Mouse (Mus musculus) forebrain, embryonic 13.5 days (tissue): Measurements from ENCODE around the gene Clba1. TPM values are rescaled to one million over a fixed set of nuclear protein-coding genes. Genes with fewer than 3 reads are reported as not detected.
"Not testable (repeated sequence)": the region's sequence is repeated elsewhere in the genome, so short reads cannot be mapped to it uniquely, and the experiment has no call there.

Experiments used
- ATAC-seq: fragments of 200-750 bp; cut with Nextera tagmentation; 2 replicates; pipeline ENCODE4 v1.8.0; 2017
- H3K27ac ChIP-seq: fragments of 300-500 bp; sonication (generic); 2 replicates; pipeline ENCODE4 v1.5.1; 2015; ENCODE audit warnings: inconsistent platforms, mild to moderate bottlenecking, moderate library complexity
- H3K27me3 ChIP-seq: fragments of 300-500 bp; sonication (generic); 2 replicates; pipeline ENCODE4 v1.6.1; 2015; ENCODE audit warnings: mild to moderate bottlenecking, inconsistent platforms
- H3K36me3 ChIP-seq: fragments of 300-500 bp; sonication (generic); 2 replicates; pipeline ENCODE4 v1.6.1; 2015; ENCODE audit warnings: mild to moderate bottlenecking, inconsistent platforms; ENCODE audit not compliant: poor library complexity, severe bottlenecking
- H3K4me1 ChIP-seq: fragments of 300-500 bp; sonication (generic); 2 replicates; pipeline ENCODE4 v1.6.1; 2015; ENCODE audit warnings: inconsistent platforms
- H3K4me2 ChIP-seq: fragments of 300-500 bp; sonication (generic); 2 replicates; pipeline ENCODE4 v1.6.1; 2015; ENCODE audit warnings: inconsistent platforms, mild to moderate bottlenecking, moderate library complexity
- H3K4me3 ChIP-seq: fragments of 300-500 bp; sonication (generic); 2 replicates; pipeline ENCODE4 v1.5.1; 2015; ENCODE audit warnings: mild to moderate bottlenecking, inconsistent platforms
- H3K9ac ChIP-seq: fragments of 300-500 bp; sonication (generic); 2 replicates; pipeline ENCODE4 v1.6.1; 2015; ENCODE audit warnings: mild to moderate bottlenecking, inconsistent platforms
- H3K9me3 ChIP-seq: fragments of 300-500 bp; sonication (generic); replicated peaks from 2 replicates; pipeline ENCODE4 v1.6.1; 2016; ENCODE audit warnings: inconsistent platforms
- WGBS: fragments of 180-500 bp; shearing (Covaris S2); methylation state at CpG from one replicate; pipeline ENCODE4 v1.1.7; 2015; 5-methylcytosine and 5-hydroxymethylcytosine counted together
- polyA plus RNA-seq: library from polyadenylated mRNA; unstranded; fragments of >200 nt; fragmentation: Nextera tagmentation; extraction: Ambion mirVana; gene quantifications from 2 replicates; pipeline ENCODE4 v1.2.1, GENCODE M21; 2015

The Clba1 gene
- polyA plus RNA-seq, 1 experiment from 2014 or later = 12.6 TPM

- not testable (repeated sequence) for ATAC-seq, H3K4me1 ChIP-seq, H3K27me3 ChIP-seq, H3K9ac ChIP-seq, H3K4me3 ChIP-seq, H3K9me3 ChIP-seq, H3K36me3 ChIP-seq, H3K4me2 ChIP-seq, H3K27ac ChIP-seq
- WGBS = 91% methylated on average over 2 of the region's 2 CpGs
These were observed 33.4 kb downstream of the Clba1 start for GRCm38 (mm10) chr12:112842128-112842527.

GRCm38 (mm10) chr12:112843803-112844202 lies 35.1 kb downstream of the Clba1 start:
- no peak overlapping the region for H3K4me3 ChIP-seq
- H3K4me1 ChIP-seq = no peaks in the 10 kb centered on the region
- no peak overlapping the region for H3K27ac ChIP-seq
- peak; percentile 77; the same call in 1 of the 2 replicates for ATAC-seq
- H3K27me3 ChIP-seq = peaks cover 3% of the 10 kb centered on the region; the same call in 1 of the 2 replicates
- H3K9ac ChIP-seq = no peak overlapping the region
- 17% methylated on average over 3 of the region's 3 CpGs for WGBS
- 0 out of 2 replicates have a peak, but pooled peaks cover 5% of the 10 kb centered on the region for H3K9me3 ChIP-seq
- H3K36me3 ChIP-seq = no peaks in the 10 kb centered on the region
- H3K4me2 ChIP-seq = no peak overlapping the region

GRCm38 (mm10) chr12:112847880-112848279 lies 39.1 kb downstream of the Clba1 start:
- Histone ChIP-seq H3K36me3 (no peaks in the 10 kb centered on the region), H3K27me3 (peaks cover 3% of the 10 kb centered on the region; the same call in 1 of the 2 replicates), H3K9me3 (no peaks in the 10 kb centered on the region), H3K4me1 (no peaks in the 10 kb centered on the region), H3K4me3 (no peak overlapping the region), H3K9ac (no peak overlapping the region), H3K4me2 (no peak overlapping the region), H3K27ac (no peak overlapping the region)
- no peak for ATAC-seq
- WGBS = 98% methylated on average over 2 of the region's 2 CpGs

- no peak for ATAC-seq
- WGBS = 92% methylated on average over 11 of the region's 11 CpGs
- no peaks in the 10 kb centered on the region for H3K9me3 ChIP-seq
- no peak overlapping the region for H3K4me2 ChIP-seq
- H3K27ac ChIP-seq = no peak overlapping the region
- no peak overlapping the region for H3K4me3 ChIP-seq
- no peaks in the 10 kb centered on the region for H3K4me1 ChIP-seq
- H3K27me3 ChIP-seq = peaks cover 2% of the 10 kb centered on the region; the same call in 1 of the 2 replicates
- no peak overlapping the region for H3K9ac ChIP-seq
- no peaks in the 10 kb centered on the region for H3K36me3 ChIP-seq
These were observed 40.7 kb downstream of the Clba1 start for GRCm38 (mm10) chr12:112849235-112850022.

GRCm38 (mm10) chr12:112850344-112850743 lies 41.6 kb downstream of the Clba1 start:
- H3K9me3 ChIP-seq = no peaks in the 10 kb centered on the region
- H3K36me3 ChIP-seq = no peaks in the 10 kb centered on the region
- ATAC-seq = no peak
- H3K4me2 ChIP-seq = no peak overlapping the region
- no peak overlapping the region for H3K4me3 ChIP-seq
- no peak overlapping the region for H3K27ac ChIP-seq
- no peaks in the 10 kb centered on the region for H3K4me1 ChIP-seq
- WGBS = 87% methylated on average over 9 of the region's 9 CpGs
- no peak overlapping the region for H3K9ac ChIP-seq
- no peaks in the 10 kb centered on the region for H3K27me3 ChIP-seq

GRCm38 (mm10) chr12:112851116-112851515 lies 42.4 kb downstream of the Clba1 start:
- H3K4me3 ChIP-seq = no peak overlapping the region
- WGBS = 51% methylated on average over 8 of the region's 8 CpGs
- no peak overlapping the region for H3K27ac ChIP-seq
- H3K36me3 ChIP-seq = no peaks in the 10 kb centered on the region
- no peak overlapping the region for H3K4me2 ChIP-seq
- no peaks in the 10 kb centered on the region for H3K4me1 ChIP-seq
- no peak for ATAC-seq
- H3K9me3 ChIP-seq = no peaks in the 10 kb centered on the region
- no peaks in the 10 kb centered on the region for H3K27me3 ChIP-seq
- H3K9ac ChIP-seq = no peak overlapping the region

GRCm38 (mm10) chr12:112853050-112853729 lies 44.5 kb downstream of the Clba1 start:
- H3K9me3 ChIP-seq = no peaks in the 10 kb centered on the region
- no peak overlapping the region for H3K4me2 ChIP-seq
- no peaks in the 10 kb centered on the region for H3K27me3 ChIP-seq
- no peaks in the 10 kb centered on the region for H3K36me3 ChIP-seq
- no peaks in the 10 kb centered on the region for H3K4me1 ChIP-seq
- no peak overlapping the region for H3K4me3 ChIP-seq
- H3K27ac ChIP-seq = no peak overlapping the region
- H3K9ac ChIP-seq = no peak overlapping the region
- no peak for ATAC-seq
- WGBS = 86% methylated on average over 11 of the region's 11 CpGs

GRCm38 (mm10) chr12:112854610-112855333 lies 46.0 kb downstream of the Clba1 start:
- H3K27ac ChIP-seq = no peak overlapping the region
- 72% methylated on average over 7 of the region's 7 CpGs for WGBS
- no peak overlapping the region for H3K4me3 ChIP-seq
- H3K36me3 ChIP-seq = no peaks in the 10 kb centered on the region
- 0 out of 2 replicates have a peak overlapping the region, but pooled peaks have one; percentile 21 for H3K9ac ChIP-seq
- H3K4me2 ChIP-seq = no peak overlapping the region
- ATAC-seq = no peak
- H3K4me1 ChIP-seq = no peaks in the 10 kb centered on the region
- H3K9me3 ChIP-seq = no peaks in the 10 kb centered on the region
- H3K27me3 ChIP-seq = no peaks in the 10 kb centered on the region

GRCm38 (mm10) chr12:112856338-112856737 lies 47.6 kb downstream of the Clba1 start:
- H3K4me1 ChIP-seq = no peaks in the 10 kb centered on the region
- H3K4me2 ChIP-seq = no peak overlapping the region
- ATAC-seq = no peak
- H3K9ac ChIP-seq = no peak overlapping the region
- 88% methylated on average over 3 of the region's 3 CpGs for WGBS
- H3K36me3 ChIP-seq = no peaks in the 10 kb centered on the region
- no peaks in the 10 kb centered on the region for H3K9me3 ChIP-seq
- H3K27ac ChIP-seq = no peak overlapping the region
- no peak overlapping the region for H3K4me3 ChIP-seq
- H3K27me3 ChIP-seq = no peaks in the 10 kb centered on the region

GRCm38 (mm10) chr12:112857021-112857925 lies 48.5 kb downstream of the Clba1 start:
- no peak for ATAC-seq
- Histone ChIP-seq H3K4me2 (no peak overlapping the region), H3K9me3 (no peaks in the 10 kb centered on the region), H3K9ac (no peak overlapping the region), H3K27ac (no peak overlapping the region), H3K27me3 (no peaks in the 10 kb centered on the region), H3K36me3 (no peaks in the 10 kb centered on the region), H3K4me3 (no peak overlapping the region), H3K4me1 (no peaks in the 10 kb centered on the region)
- 71% methylated on average over 9 of the region's 9 CpGs for WGBS

GRCm38 (mm10) chr12:112858581-112859336 lies 50.0 kb downstream of the Clba1 start:
- Histone ChIP-seq H3K36me3 (no peaks in the 10 kb centered on the region), H3K4me3 (no peak overlapping the region), H3K27ac (no peak overlapping the region), H3K9ac (no peak overlapping the region), H3K4me1 (no peaks in the 10 kb centered on the region), H3K27me3 (no peaks in the 10 kb centered on the region), H3K9me3 (no peaks in the 10 kb centered on the region), H3K4me2 (no peak overlapping the region)
- ATAC-seq = no peak
- WGBS = 90% methylated on average over 9 of the region's 9 CpGs
